Mouse (Mus musculus): ENCODE data around the gene Kcnt2. TPM values are rescaled to one million over a fixed set of nuclear protein-coding genes. Genes with fewer than 3 reads are reported as not detected.

The Kcnt2 gene
- polyA plus RNA-seq, 1 experiment from 2014 or later, result 1.9 TPM

- Histone ChIP-seq H3K36me3 (no peaks in the 10 kb centered on the region), H3K4me1 (no peaks in the 10 kb centered on the region), H3K9ac (no peak overlapping the region), H3K4me2 (replicated peaks) (no peak overlapping the region), H3K27me3 (no peaks in the 10 kb centered on the region), H3K27ac (no peak overlapping the region), H3K4me3 (no peak overlapping the region), H3K9me3 (no peaks in the 10 kb centered on the region)
- ATAC-seq (ENCODE audit: low FRiP score, low read depth), result no peak
Observed at GRCm38 (mm10) chr1:140534849-140535248, 288.9 kb downstream of the Kcnt2 start.

DNA sequence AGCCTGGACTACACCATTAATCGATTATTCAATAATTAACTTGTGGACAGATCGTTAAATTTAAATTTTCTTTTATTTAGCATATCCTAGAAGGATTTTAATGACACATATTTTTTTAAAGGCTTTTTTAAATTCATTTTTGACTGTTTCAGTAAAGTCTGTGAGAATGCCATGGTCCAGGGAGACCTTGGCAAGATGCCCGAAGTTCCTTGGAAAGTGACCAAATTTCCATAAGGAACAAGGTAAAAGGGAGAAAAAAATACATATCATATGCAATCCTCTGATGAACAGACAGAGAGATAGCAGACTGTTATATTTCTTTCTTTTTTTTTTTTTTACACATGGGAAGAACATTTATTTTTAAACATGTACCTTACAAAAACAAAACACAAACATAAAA lies 296.1 kb downstream of the Kcnt2 start:
- Histone ChIP-seq H3K4me2 (replicated peaks) (no peak overlapping the region), H3K36me3 (no peaks in the 10 kb centered on the region), H3K4me3 (no peak overlapping the region), H3K27me3 (no peaks in the 10 kb centered on the region), H3K9me3 (no peaks in the 10 kb centered on the region), H3K27ac (no peak overlapping the region), H3K4me1 (no peaks in the 10 kb centered on the region), H3K9ac (no peak overlapping the region)
- WGBS, result 74% methylated on average over 3 of the region's 3 CpGs
- ATAC-seq (ENCODE audit: low FRiP score, low read depth), result no peak

DNA sequence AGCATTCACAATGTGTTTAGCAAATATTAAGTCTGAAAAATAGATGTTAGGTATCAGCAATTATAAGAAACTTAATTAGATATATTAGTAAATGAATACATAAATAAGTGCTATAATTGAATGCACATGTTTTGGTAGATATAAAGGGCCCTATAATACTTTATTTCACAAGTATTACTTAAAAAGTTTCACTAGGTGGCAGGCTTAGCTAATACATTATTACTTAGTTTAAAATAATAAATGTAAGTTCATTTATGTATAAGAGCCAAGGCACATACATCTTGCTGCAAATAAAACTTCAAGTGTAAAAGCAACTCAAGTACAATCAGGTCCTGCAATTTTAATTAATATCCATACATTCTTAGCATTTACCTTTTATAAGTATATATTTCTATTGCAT lies 302.8 kb downstream of the Kcnt2 start:
- no peaks in the 10 kb centered on the region for H3K27me3 ChIP-seq
- no peak overlapping the region for H3K27ac ChIP-seq
- no peak overlapping the region for H3K4me3 ChIP-seq
- no peaks in the 10 kb centered on the region for H3K4me1 ChIP-seq
- H3K36me3 ChIP-seq, result no peaks in the 10 kb centered on the region
- no peak overlapping the region for H3K4me2 ChIP-seq (replicated peaks)
- ATAC-seq (ENCODE audit: low FRiP score, low read depth), result no peak
- no peaks in the 10 kb centered on the region for H3K9me3 ChIP-seq
- H3K9ac ChIP-seq, result no peak overlapping the region

DNA sequence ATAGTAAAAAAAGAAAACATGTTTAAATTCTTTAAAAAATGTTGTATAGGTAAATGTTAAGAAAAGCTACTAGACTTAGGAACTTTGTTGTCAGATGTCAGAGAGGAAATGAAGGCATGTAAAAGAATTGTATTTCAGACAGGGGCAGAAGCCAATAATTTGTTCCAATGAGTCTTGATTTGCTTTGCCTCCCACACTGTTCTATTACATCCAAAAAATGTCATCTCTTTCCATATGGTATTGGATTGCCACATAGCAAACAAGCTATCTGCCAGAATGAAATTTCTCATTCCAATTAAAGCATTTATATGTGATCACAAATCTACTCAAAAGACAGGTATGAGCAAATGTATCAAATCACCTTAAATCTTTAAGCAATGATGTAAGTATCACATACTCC lies 314.8 kb downstream of the Kcnt2 start:
- no peak overlapping the region for H3K4me2 ChIP-seq (replicated peaks)
- H3K27me3 ChIP-seq, result no peaks in the 10 kb centered on the region
- H3K4me1 ChIP-seq, result no peaks in the 10 kb centered on the region
- H3K27ac ChIP-seq, result no peak overlapping the region
- H3K36me3 ChIP-seq, result no peaks in the 10 kb centered on the region
- H3K9me3 ChIP-seq, result no peaks in the 10 kb centered on the region
- H3K4me3 ChIP-seq, result no peak overlapping the region
- ATAC-seq (ENCODE audit: low FRiP score, low read depth), result no peak
- no peak overlapping the region for H3K9ac ChIP-seq

DNA sequence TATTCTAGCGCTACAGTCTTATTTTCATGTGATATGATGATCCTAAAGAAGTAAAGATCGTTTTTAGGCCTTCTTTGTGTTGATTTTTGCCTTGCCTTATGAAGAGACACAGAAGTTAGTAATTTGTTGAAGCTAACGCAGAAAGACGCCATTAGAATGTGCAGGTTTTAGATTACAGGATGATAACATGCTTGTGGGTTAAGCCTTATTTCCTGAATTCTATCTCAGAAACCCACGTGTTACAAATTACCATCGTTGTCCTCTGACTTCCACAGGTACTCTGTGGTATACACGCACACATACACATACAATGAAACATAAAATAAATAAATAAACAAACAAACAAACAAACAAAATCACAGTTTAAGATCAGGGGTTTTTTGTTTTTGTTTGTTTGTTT lies 326.2 kb downstream of the Kcnt2 start:
- 76% methylated on average over 7 of the region's 7 CpGs for WGBS
- no peak for ATAC-seq (ENCODE audit: low FRiP score, low read depth)
- Histone ChIP-seq H3K27ac (no peak overlapping the region), H3K9me3 (no peaks in the 10 kb centered on the region), H3K4me3 (no peak overlapping the region), H3K4me2 (replicated peaks) (no peak overlapping the region), H3K36me3 (no peaks in the 10 kb centered on the region), H3K9ac (no peak overlapping the region), H3K4me1 (no peaks in the 10 kb centered on the region), H3K27me3 (no peaks in the 10 kb centered on the region)

DNA sequence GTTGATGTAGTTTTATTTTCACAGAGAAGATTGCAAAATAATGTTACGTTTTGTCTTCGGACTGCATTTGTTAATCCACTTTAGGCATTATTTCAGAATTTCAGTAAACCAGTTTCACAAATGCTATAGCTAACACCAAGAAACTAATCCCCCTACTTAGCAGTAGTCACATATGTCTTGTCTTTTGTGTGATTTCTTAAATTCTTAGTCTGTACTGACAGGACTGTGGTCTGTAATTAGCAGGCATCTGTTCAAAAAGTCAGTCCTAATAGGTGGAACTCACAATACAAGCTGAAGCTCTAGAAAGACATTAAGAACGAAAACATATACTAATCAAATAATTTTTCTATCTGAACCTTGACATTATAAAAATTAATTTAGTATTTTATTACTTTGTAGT lies 332.6 kb downstream of the Kcnt2 start:
- Histone ChIP-seq H3K4me1 (no peaks in the 10 kb centered on the region), H3K4me3 (no peak overlapping the region), H3K27ac (no peak overlapping the region), H3K9ac (no peak overlapping the region), H3K4me2 (replicated peaks) (no peak overlapping the region), H3K36me3 (no peaks in the 10 kb centered on the region), H3K9me3 (no peaks in the 10 kb centered on the region), H3K27me3 (no peaks in the 10 kb centered on the region)
- WGBS, result 88% methylated on average over 3 of the region's 3 CpGs
- no peak for ATAC-seq (ENCODE audit: low FRiP score, low read depth)

GRCm38 (mm10) chr1:140588302-140588701 lies 342.3 kb downstream of the Kcnt2 start:
- Histone ChIP-seq H3K4me3 (no peak overlapping the region), H3K4me2 (replicated peaks) (no peak overlapping the region), H3K9ac (no peak overlapping the region), H3K27ac (no peak overlapping the region), H3K9me3 (no peaks in the 10 kb centered on the region), H3K4me1 (no peaks in the 10 kb centered on the region), H3K27me3 (no peaks in the 10 kb centered on the region), H3K36me3 (no peaks in the 10 kb centered on the region)
- WGBS, result 76% methylated on average over 3 of the region's 3 CpGs
- no peak for ATAC-seq (ENCODE audit: low FRiP score, low read depth)

DNA sequence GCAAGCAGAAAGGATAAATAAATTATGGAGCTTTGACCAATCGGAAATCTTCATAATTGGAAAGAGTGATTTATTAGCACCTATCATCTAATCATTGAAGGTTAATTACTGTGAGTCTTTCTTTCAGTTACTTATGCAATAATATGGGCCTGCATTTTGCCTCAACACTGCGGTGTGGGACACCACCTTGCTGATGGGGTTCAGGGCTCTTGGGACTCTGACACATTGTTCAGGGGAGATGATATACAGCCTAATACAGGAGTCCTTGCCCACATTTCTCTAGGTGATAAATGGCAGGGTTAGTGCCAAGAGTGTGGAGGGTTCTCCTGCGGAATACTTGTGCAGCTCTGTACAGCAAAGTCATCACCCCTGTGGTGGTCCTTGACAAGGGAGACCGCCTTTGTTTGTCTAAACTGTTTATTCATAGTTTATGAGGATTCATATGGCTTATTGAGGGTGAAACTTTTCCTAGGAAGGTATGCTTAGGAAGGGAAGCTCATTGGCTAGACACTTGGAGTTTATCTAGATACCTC lies 362.9 kb downstream of the Kcnt2 start:
- Histone ChIP-seq H3K9ac (no peak overlapping the region), H3K9me3 (no peaks in the 10 kb centered on the region), H3K4me2 (replicated peaks) (no peak overlapping the region), H3K4me1 (no peaks in the 10 kb centered on the region), H3K27me3 (no peaks in the 10 kb centered on the region), H3K4me3 (no peak overlapping the region), H3K27ac (no peak overlapping the region), H3K36me3 (no peaks in the 10 kb centered on the region)
- no peak for ATAC-seq (ENCODE audit: low FRiP score, low read depth)
- 87% methylated on average over 4 of the region's 4 CpGs for WGBS

DNA sequence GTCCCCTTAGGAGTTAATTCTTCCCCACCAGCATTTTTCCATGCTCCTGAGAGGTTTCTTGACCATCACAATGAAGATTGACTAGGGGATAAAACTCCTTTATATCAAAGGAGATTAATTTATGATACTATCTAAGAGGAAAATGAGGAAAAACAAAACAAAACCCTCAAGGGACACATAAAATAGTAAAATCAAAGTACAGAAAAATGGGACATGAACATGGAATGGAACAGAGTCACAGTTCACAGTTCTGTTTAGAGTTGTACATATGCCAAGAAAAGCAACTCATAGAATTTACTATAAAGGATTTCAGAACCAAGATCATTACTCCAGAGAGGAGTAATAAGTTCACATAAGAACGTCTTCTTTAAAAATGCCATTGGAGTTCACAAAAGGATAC lies 367.1 kb downstream of the Kcnt2 start:
- H3K9ac ChIP-seq, result no peak overlapping the region
- 62% methylated on average over 1 of the region's 1 CpGs for WGBS
- no peak overlapping the region for H3K4me3 ChIP-seq

GRCm38 (mm10) chr1:140614840-140615239 lies 368.9 kb downstream of the Kcnt2 start:
- H3K9ac ChIP-seq, result no peak overlapping the region
- no peaks in the 10 kb centered on the region for H3K27me3 ChIP-seq
- no peak for ATAC-seq (ENCODE audit: low FRiP score, low read depth)
- H3K27ac ChIP-seq, result no peak overlapping the region
- no peaks in the 10 kb centered on the region for H3K36me3 ChIP-seq
- WGBS, result 63% methylated on average over 2 of the region's 2 CpGs
- no peak overlapping the region for H3K4me2 ChIP-seq (replicated peaks)
- no peaks in the 10 kb centered on the region for H3K9me3 ChIP-seq
- no peak overlapping the region for H3K4me3 ChIP-seq
- no peaks in the 10 kb centered on the region for H3K4me1 ChIP-seq

More for the DNA sequence above, 367.1 kb downstream of the Kcnt2 start:
- no peak overlapping the region for H3K27ac ChIP-seq
- no peaks in the 10 kb centered on the region for H3K36me3 ChIP-seq
- ATAC-seq (ENCODE audit: low FRiP score, low read depth), result no peak
- H3K27me3 ChIP-seq, result no peaks in the 10 kb centered on the region
- H3K9me3 ChIP-seq, result no peaks in the 10 kb centered on the region
- H3K4me2 ChIP-seq (replicated peaks), result no peak overlapping the region
- H3K4me1 ChIP-seq, result no peaks in the 10 kb centered on the region

DNA sequence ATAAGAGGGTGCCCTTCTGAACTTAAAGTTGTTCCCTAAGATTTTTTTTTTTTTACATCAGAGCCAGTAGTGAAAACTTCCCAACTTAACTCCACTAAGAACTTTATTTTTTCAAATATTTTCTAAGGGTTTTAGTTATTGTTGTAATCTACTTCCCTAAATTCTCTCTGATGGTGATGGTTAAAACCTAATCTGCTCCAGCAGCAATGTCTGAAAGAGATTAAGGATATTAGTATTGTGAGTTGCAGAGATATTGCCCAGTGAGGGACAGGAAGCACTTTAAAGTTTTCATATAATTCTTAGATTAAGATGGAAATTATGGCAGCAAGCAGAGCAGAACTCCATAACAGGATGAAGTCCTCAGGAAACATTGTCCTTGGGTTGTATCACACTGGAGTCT lies 372.2 kb downstream of the Kcnt2 start:
- Histone ChIP-seq H3K27me3 (no peaks in the 10 kb centered on the region), H3K4me3 (no peak overlapping the region), H3K4me2 (replicated peaks) (no peak overlapping the region), H3K36me3 (no peaks in the 10 kb centered on the region), H3K9me3 (no peaks in the 10 kb centered on the region), H3K9ac (no peak overlapping the region), H3K27ac (no peak overlapping the region), H3K4me1 (no peaks in the 10 kb centered on the region)
- no peak for ATAC-seq (ENCODE audit: low FRiP score, low read depth)

DNA sequence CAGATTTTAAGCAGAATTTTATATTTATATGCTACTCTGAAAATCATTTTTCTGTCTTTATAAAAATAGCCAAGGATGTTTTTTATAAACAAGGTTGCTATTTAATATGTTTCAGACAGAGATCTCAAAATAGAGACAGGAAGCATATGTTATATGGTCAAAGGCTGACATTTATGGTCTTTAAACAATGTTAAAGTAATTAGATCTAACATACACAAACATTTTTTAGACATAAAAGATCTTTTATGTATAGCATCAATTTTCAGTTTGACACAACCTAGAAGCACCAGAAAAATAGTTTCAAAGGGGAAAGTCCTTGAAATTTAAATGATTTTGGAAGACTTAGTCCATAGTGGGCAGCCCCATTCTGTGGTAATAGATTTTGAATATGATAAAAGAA lies 379.0 kb downstream of the Kcnt2 start:
- H3K4me3 ChIP-seq, result no peak overlapping the region
- H3K4me2 ChIP-seq (replicated peaks), result no peak overlapping the region
- H3K4me1 ChIP-seq, result no peaks in the 10 kb centered on the region
- H3K27me3 ChIP-seq, result no peaks in the 10 kb centered on the region
- H3K9me3 ChIP-seq, result no peaks in the 10 kb centered on the region
- no peak for ATAC-seq (ENCODE audit: low FRiP score, low read depth)
- no peaks in the 10 kb centered on the region for H3K36me3 ChIP-seq
- no peak overlapping the region for H3K27ac ChIP-seq
- H3K9ac ChIP-seq, result no peak overlapping the region

GRCm38 (mm10) chr1:140659607-140660340 lies 413.8 kb downstream of the Kcnt2 start:
- H3K36me3 ChIP-seq, result no peaks in the 10 kb centered on the region
- WGBS, result 55% methylated on average over 3 of the region's 3 CpGs
- no peaks in the 10 kb centered on the region for H3K4me1 ChIP-seq
- H3K27ac ChIP-seq, result no peak overlapping the region
- no peak for ATAC-seq (ENCODE audit: low FRiP score, low read depth)
- H3K27me3 ChIP-seq, result no peaks in the 10 kb centered on the region
- no peak overlapping the region for H3K4me3 ChIP-seq
- H3K9ac ChIP-seq, result no peak overlapping the region
- no peaks in the 10 kb centered on the region for H3K9me3 ChIP-seq
- H3K4me2 ChIP-seq (replicated peaks), result no peak overlapping the region

Data from limb, embryonic 13.5 days (tissue).